Mouse (Mus musculus): ENCODE measurements at regions not wholly inside any gene's neighbourhood (a gene's known extent, or its start where the extent isn't known, plus 50 kb on each side); places are given as distances from the start of the nearest gene placed in this dataset.
"Not testable (repeated sequence)": the region's sequence is repeated elsewhere in the genome, so short reads cannot be mapped to it uniquely, and the experiment has no call there.

DNA sequence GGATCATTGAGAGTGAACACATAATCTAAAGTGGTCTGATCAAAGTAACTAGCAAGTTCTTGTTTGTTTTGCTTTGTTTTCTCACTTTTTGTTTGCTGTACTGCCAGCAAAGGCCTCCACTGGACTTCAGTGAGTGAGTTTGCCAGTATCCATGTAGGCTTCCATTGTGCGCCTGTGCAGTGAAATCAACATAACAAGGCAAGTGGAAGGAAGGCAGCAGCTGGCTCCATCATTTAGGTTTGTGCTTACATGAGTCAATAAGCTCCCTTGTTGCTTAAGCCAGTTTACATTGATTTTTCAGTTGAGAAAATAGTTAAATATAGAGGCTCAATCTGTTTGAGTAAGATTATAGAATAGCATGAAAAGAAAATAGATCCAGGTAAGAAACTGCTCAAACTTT, 1255.7 kb upstream of the Nudt12 start:
- WGBS = 91% methylated on average over 1 of the region's 1 CpGs
- Histone ChIP-seq H3K4me1 (ENCODE audit: control insufficient read depth, insufficient read depth, low read length) (no peaks in the 10 kb centered on the region), H3K27ac (replicated peaks; ENCODE audit: low read depth, low read length) (no peak overlapping the region), H3K27me3 (ENCODE audit: control insufficient read depth, insufficient read depth, low read length) (no peaks in the 10 kb centered on the region), H3K36me3 (replicated peaks; ENCODE audit: control insufficient read depth, insufficient read depth, low read depth, low read length) (no peaks in the 10 kb centered on the region), H3K9me3 (replicated peaks; ENCODE audit: control insufficient read depth, low read length) (no peaks in the 10 kb centered on the region), H3K9ac (replicated peaks; ENCODE audit: low read length) (no peak overlapping the region), H3K4me3 (ENCODE audit: low read depth, low read length) (no peak overlapping the region), H3K4me2 (ENCODE audit: low read depth, low read length) (no peak overlapping the region)
- DNase-seq (ENCODE audit: low spot score) (no peak), ATAC-seq (replicated peaks; ENCODE audit: insufficient number of reproducible peaks, low FRiP score, low TSS enrichment, low read depth) (no peak)

DNA sequence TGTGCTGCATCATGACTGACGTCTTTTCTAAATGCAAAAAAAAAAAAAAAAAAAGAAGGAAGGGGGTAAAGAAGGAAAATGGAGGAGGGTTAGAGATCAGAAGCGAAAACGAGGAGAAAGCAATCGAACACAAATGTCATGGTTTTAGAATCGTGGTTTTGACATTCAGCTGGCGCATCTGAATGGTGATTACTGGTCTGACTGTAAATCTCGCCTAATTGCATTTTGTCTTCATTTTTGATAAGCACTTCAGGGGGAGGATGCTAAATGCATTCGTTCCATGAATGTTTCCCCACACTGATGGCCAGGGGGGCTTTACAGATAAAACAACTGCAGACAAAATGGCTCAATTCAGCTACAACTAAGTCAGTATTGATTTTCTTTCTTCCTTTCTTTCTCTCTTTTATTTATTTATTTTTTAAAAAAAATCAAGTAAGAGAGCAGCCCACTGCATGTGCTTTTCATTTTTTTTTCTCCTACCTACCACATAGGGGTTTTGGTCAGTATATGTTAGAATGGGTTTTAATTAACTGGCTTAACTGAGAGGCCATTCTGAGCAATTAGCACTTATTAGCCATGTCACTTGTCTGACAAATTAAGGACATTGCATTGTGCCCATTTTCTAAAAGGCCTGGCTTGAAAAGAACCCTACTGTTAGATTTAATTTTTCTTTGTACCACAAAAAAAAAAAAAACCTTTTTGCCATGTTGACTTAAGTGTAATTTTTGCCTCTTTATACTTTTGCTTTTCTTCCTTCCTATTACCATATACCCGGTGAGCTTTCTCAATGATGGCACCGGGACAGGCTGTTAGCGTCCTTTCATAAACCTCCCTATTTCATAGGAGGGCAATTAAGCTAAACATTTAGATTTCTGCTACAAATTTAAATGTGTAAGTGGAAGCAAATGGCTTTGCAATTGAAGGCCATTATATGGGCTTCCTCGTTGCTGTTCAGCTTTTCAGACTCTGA, 1254.4 kb upstream of the Nudt12 start:
- no peak overlapping the region for H3K27ac ChIP-seq (replicated peaks; ENCODE audit: low read depth, low read length)
- no peak overlapping the region for H3K4me3 ChIP-seq (ENCODE audit: low read depth, low read length)
- whole genome bisulfite sequencing = 48% methylated on average over 12 of the region's 12 CpGs
- H3K4me2 ChIP-seq (ENCODE audit: low read depth, low read length) = no peak overlapping the region
- peak; percentile 11 for DNase-seq (ENCODE audit: low spot score)
- H3K9me3 ChIP-seq (replicated peaks; ENCODE audit: control insufficient read depth, low read length) = no peaks in the 10 kb centered on the region
- H3K4me1 ChIP-seq (ENCODE audit: control insufficient read depth, insufficient read depth, low read length) = no peaks in the 10 kb centered on the region
- no peak overlapping the region for H3K9ac ChIP-seq (replicated peaks; ENCODE audit: low read length)
- H3K27me3 ChIP-seq (ENCODE audit: control insufficient read depth, insufficient read depth, low read length) = no peaks in the 10 kb centered on the region
- H3K36me3 ChIP-seq (replicated peaks; ENCODE audit: control insufficient read depth, insufficient read depth, low read depth, low read length) = no peaks in the 10 kb centered on the region
- no peak for ATAC-seq (replicated peaks; ENCODE audit: insufficient number of reproducible peaks, low FRiP score, low TSS enrichment, low read depth)

DNA sequence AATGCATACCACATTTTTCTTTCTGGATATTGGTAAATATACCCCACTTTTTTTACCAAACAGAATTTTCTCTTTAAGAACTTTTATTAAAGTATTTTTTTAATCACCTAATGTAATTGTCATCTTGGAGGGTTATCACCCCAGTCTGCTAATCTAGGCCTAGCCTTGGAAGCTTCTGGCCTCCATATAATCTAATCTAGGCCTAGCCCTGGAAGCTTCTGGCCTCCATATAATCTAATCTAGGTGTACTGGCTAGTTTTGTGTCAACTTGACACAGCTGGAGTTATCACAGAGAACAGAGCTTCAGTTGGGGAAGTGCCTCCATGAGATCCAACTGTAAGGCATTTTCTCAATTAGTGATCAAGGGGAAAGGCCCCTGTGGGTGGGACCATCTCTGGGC, 1242.2 kb upstream of the Nudt12 start:
- DNase-seq (ENCODE audit: low spot score); H3K27me3 ChIP-seq (ENCODE audit: control insufficient read depth, insufficient read depth, low read length); H3K9me3 ChIP-seq (replicated peaks; ENCODE audit: control insufficient read depth, low read length); ATAC-seq (replicated peaks; ENCODE audit: insufficient number of reproducible peaks, low FRiP score, low TSS enrichment, low read depth); H3K36me3 ChIP-seq (replicated peaks; ENCODE audit: control insufficient read depth, insufficient read depth, low read depth, low read length); H3K27ac ChIP-seq (replicated peaks; ENCODE audit: low read depth, low read length); H3K9ac ChIP-seq (replicated peaks; ENCODE audit: low read length); H3K4me3 ChIP-seq (ENCODE audit: low read depth, low read length); H3K4me2 ChIP-seq (ENCODE audit: low read depth, low read length); H3K4me1 ChIP-seq (ENCODE audit: control insufficient read depth, insufficient read depth, low read length): not testable (repeated sequence)

DNA sequence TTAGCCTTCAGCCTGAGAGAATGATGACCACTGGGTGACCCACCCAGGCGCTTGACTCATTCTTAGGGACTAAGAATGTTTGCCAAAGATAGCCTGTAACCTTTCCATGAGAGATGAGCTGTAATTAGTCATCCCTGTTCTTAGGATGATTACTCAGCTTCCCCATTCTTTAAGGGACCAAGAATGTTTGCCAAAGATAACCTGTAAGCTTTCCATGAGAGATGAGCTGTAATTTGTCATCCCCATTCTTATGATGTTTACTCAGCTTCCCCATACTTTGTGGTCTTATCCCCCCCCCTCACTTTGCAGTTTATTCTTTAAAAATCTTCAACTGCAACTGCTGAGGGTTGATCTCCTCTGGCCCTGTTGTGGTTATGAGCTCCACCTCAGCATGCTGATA, 1236.8 kb upstream of the Nudt12 start:
- H3K27ac ChIP-seq (replicated peaks; ENCODE audit: low read depth, low read length) = no peak overlapping the region
- no peaks in the 10 kb centered on the region for H3K9me3 ChIP-seq (replicated peaks; ENCODE audit: control insufficient read depth, low read length)
- H3K4me3 ChIP-seq (ENCODE audit: low read depth, low read length) = no peak overlapping the region
- no peak for ATAC-seq (replicated peaks; ENCODE audit: insufficient number of reproducible peaks, low FRiP score, low TSS enrichment, low read depth)
- 93% methylated on average over 1 of the region's 1 CpGs for WGBS
- no peaks in the 10 kb centered on the region for H3K36me3 ChIP-seq (replicated peaks; ENCODE audit: control insufficient read depth, insufficient read depth, low read depth, low read length)
- no peak overlapping the region for H3K4me2 ChIP-seq (ENCODE audit: low read depth, low read length)
- no peak for DNase-seq (ENCODE audit: low spot score)
- no peaks in the 10 kb centered on the region for H3K4me1 ChIP-seq (ENCODE audit: control insufficient read depth, insufficient read depth, low read length)
- H3K27me3 ChIP-seq (ENCODE audit: control insufficient read depth, insufficient read depth, low read length) = no peaks in the 10 kb centered on the region
- H3K9ac ChIP-seq (replicated peaks; ENCODE audit: low read length) = no peak overlapping the region

DNA sequence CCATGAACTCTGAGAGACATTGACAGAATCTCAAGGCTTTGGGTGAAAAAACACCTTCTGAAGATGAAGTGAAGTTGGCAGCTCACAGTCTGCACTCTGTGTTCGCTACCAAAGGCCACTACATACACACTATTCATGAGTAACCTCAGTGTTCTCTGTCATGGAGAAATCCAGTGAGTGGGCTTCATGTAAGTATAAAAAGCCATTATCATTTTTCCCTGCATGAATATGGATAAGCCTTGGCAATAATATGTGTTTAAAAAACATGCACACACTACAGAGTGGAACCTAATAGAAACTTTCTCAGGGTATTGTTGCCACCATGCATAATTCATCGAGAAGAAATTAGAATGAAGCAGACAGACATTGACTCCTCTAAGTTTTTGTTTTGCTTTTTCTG, 1221.3 kb upstream of the Nudt12 start:
- DNase-seq (ENCODE audit: low spot score) = no peak
- H3K4me1 ChIP-seq (ENCODE audit: control insufficient read depth, insufficient read depth, low read length) = no peaks in the 10 kb centered on the region
- H3K9ac ChIP-seq (replicated peaks; ENCODE audit: low read length) = no peak overlapping the region
- H3K9me3 ChIP-seq (replicated peaks; ENCODE audit: control insufficient read depth, low read length) = no peaks in the 10 kb centered on the region
- H3K4me2 ChIP-seq (ENCODE audit: low read depth, low read length) = no peak overlapping the region
- WGBS = 79% methylated on average over 2 of the region's 2 CpGs
- no peak for ATAC-seq (replicated peaks; ENCODE audit: insufficient number of reproducible peaks, low FRiP score, low TSS enrichment, low read depth)
- no peaks in the 10 kb centered on the region for H3K27me3 ChIP-seq (ENCODE audit: control insufficient read depth, insufficient read depth, low read length)
- H3K36me3 ChIP-seq (replicated peaks; ENCODE audit: control insufficient read depth, insufficient read depth, low read depth, low read length) = no peaks in the 10 kb centered on the region
- H3K27ac ChIP-seq (replicated peaks; ENCODE audit: low read depth, low read length) = no peak overlapping the region
- H3K4me3 ChIP-seq (ENCODE audit: low read depth, low read length) = no peak overlapping the region

DNA sequence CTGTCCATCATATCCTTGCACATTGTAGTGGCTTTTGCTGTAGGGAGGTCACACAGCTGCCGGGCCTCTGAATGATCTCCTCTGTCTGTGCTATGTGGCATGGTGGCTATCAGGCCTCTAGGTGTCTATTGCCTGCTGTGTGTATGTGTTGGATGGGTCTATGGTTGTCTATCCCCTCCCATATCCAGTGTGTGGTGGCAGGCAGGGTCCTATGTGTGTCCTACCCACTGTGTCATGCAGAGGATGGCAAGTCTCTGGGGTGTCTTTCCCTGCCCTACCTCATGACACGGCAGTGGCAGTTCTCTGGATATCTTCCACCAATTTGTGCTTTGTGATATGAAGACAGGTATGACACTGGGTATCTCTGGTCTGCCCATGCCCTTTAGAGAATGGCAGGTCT, 1183.8 kb upstream of the Nudt12 start:
- Histone ChIP-seq H3K4me1 (ENCODE audit: control insufficient read depth, insufficient read depth, low read length) (no peaks in the 10 kb centered on the region), H3K9me3 (replicated peaks; ENCODE audit: control insufficient read depth, low read length) (no peaks in the 10 kb centered on the region), H3K27ac (replicated peaks; ENCODE audit: low read depth, low read length) (no peak overlapping the region), H3K4me2 (ENCODE audit: low read depth, low read length) (no peak overlapping the region), H3K9ac (replicated peaks; ENCODE audit: low read length) (no peak overlapping the region), H3K36me3 (replicated peaks; ENCODE audit: control insufficient read depth, insufficient read depth, low read depth, low read length) (no peaks in the 10 kb centered on the region), H3K4me3 (ENCODE audit: low read depth, low read length) (no peak overlapping the region), H3K27me3 (ENCODE audit: control insufficient read depth, insufficient read depth, low read length) (no peaks in the 10 kb centered on the region)
- 87% methylated on average over 2 of the region's 2 CpGs for WGBS
- ATAC-seq (replicated peaks; ENCODE audit: insufficient number of reproducible peaks, low FRiP score, low TSS enrichment, low read depth) (no peak), DNase-seq (ENCODE audit: low spot score) (no peak)

DNA sequence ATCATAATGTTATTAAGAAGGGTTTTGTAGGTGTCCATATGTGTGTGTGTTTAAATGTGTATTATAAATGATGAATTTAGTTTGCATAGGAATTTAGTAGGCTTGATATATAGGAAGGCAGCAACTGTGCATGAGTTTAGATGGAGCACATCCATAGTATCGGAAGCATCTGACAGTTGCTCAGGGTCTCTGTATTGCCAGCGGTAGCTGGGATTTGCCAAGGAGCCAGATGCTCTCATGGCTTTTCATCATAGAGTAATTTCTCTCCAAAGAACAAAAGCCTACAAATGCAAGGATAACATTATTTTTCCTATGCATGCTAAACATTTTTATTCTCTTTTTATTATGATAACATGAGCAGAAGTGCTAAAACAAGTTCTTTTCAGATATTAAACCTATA, 1168.1 kb upstream of the Nudt12 start:
- Histone ChIP-seq H3K9ac (replicated peaks; ENCODE audit: low read length) (no peak overlapping the region), H3K9me3 (replicated peaks; ENCODE audit: control insufficient read depth, low read length) (no peaks in the 10 kb centered on the region), H3K4me3 (ENCODE audit: low read depth, low read length) (no peak overlapping the region), H3K27me3 (ENCODE audit: control insufficient read depth, insufficient read depth, low read length) (no peaks in the 10 kb centered on the region), H3K4me2 (ENCODE audit: low read depth, low read length) (no peak overlapping the region), H3K36me3 (replicated peaks; ENCODE audit: control insufficient read depth, insufficient read depth, low read depth, low read length) (no peaks in the 10 kb centered on the region), H3K27ac (replicated peaks; ENCODE audit: low read depth, low read length) (no peak overlapping the region), H3K4me1 (ENCODE audit: control insufficient read depth, insufficient read depth, low read length) (no peaks in the 10 kb centered on the region)
- ATAC-seq (replicated peaks; ENCODE audit: insufficient number of reproducible peaks, low FRiP score, low TSS enrichment, low read depth) = no peak
- 88% methylated on average over 2 of the region's 2 CpGs for WGBS
- no peak for DNase-seq (ENCODE audit: low spot score)

DNA sequence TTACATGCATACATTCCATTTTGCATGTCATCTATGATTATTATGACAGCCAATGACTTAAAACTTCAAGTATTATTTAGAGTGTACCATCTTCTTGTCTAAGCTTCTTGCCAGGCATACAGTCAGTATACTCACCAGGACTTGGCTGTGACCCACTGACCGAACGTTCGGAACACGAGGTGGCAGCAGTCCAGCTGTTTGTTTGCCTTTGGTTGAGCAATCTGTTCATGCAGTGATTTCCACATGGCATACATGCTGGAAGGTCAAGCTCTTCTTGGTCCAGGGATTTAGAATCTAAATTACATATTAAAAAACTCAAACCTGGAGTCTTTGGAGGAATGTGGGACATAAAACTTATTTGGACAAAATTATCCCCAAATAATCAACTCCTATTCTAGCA, 1167.5 kb upstream of the Nudt12 start:
- ATAC-seq (replicated peaks; ENCODE audit: insufficient number of reproducible peaks, low FRiP score, low TSS enrichment, low read depth) (no peak), DNase-seq (ENCODE audit: low spot score) (no peak)
- WGBS = 80% methylated on average over 4 of the region's 4 CpGs
- H3K9me3 ChIP-seq (replicated peaks; ENCODE audit: control insufficient read depth, low read length) = no peaks in the 10 kb centered on the region
- no peak overlapping the region for H3K4me3 ChIP-seq (ENCODE audit: low read depth, low read length)
- H3K4me2 ChIP-seq (ENCODE audit: low read depth, low read length) = no peak overlapping the region
- no peaks in the 10 kb centered on the region for H3K27me3 ChIP-seq (ENCODE audit: control insufficient read depth, insufficient read depth, low read length)
- H3K9ac ChIP-seq (replicated peaks; ENCODE audit: low read length) = no peak overlapping the region
- H3K36me3 ChIP-seq (replicated peaks; ENCODE audit: control insufficient read depth, insufficient read depth, low read depth, low read length) = no peaks in the 10 kb centered on the region
- H3K27ac ChIP-seq (replicated peaks; ENCODE audit: low read depth, low read length) = no peak overlapping the region
- no peaks in the 10 kb centered on the region for H3K4me1 ChIP-seq (ENCODE audit: control insufficient read depth, insufficient read depth, low read length)
